Mouse (Mus musculus): ENCODE measurements around the gene Nagpa. TPM values are rescaled to one million over a fixed set of nuclear protein-coding genes. Genes with fewer than 3 reads are reported as not detected.

Nagpa gene
- total and polyA plus RNA-seq, 2 experiments from 2014 or later, result 9.4 to 23.6 TPM

DNA sequence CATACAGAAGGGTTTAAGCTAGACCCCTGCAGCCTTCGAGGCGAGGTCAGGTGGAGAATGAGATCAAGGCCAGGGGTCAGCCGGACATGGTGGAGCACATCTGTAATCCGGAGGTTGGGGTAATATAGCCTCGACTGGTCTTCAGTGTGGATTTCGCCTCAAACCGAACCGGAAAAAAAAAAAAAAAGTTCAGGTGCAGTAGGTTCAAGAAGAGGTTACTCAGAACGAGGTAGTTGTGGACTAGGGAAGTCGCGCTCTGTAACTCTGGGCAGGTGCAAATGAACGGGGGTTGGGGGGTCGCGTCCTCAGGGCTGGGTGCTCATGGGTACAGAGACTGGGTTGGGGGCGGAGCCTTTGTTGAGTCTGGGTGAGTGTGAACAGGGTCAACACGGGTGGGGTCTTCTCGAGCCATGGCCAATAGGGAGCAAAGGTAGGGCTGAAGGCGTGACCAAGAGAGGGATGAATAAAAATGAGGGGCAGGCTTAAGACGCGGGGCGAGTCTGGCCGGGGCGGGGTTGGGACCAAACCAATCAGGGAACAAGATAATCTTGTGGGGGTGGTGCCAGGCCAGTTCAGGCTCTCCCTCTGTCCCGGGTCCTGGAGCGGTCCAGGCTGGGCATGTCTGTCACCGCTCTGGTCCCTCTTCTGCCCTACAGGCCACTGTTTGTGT, 57.3 kb downstream of the Nagpa start:
- peaks cover 7% of the 10 kb centered on the region; the same call in 1 of the 2 replicates for H3K4me1 ChIP-seq (ENCODE audit: control insufficient read depth, insufficient read depth)
- peak overlapping the region; percentile 63 for H3K4me2 ChIP-seq (ENCODE audit: low read depth, low read length)
- TF ChIP-seq CTCF (IDR thresholded peaks at IDR 0.05; ENCODE audit: low read depth), result no peak
- no peak for TF ChIP-seq EP300 (IDR thresholded peaks at IDR 0.05; ENCODE audit: low read depth)
- no peaks in the 10 kb centered on the region for H3K36me3 ChIP-seq (replicated peaks; ENCODE audit: control insufficient read depth, insufficient read depth, low read length)
- ATAC-seq (ENCODE audit: insufficient read depth, low read depth) (peak; percentile 88), DNase-seq (ENCODE audit: low spot score) (peak; percentile 78)
- H3K9me3 ChIP-seq (replicated peaks; ENCODE audit: control insufficient read depth, low read length), result no peaks in the 10 kb centered on the region
- H3K27me3 ChIP-seq (ENCODE audit: control insufficient read depth, insufficient read depth, low read length), result peaks cover 22% of the 10 kb centered on the region
- peak overlapping the region; percentile 23 for H3K4me3 ChIP-seq (ENCODE audit: low read depth, low read length)
- H3K9ac ChIP-seq (replicated peaks; ENCODE audit: low read depth, low read length), result no peak overlapping the region
- no peak overlapping the region for H3K27ac ChIP-seq (ENCODE audit: low read depth)
- WGBS, result 3% methylated on average over 26 of the region's 26 CpGs

DNA sequence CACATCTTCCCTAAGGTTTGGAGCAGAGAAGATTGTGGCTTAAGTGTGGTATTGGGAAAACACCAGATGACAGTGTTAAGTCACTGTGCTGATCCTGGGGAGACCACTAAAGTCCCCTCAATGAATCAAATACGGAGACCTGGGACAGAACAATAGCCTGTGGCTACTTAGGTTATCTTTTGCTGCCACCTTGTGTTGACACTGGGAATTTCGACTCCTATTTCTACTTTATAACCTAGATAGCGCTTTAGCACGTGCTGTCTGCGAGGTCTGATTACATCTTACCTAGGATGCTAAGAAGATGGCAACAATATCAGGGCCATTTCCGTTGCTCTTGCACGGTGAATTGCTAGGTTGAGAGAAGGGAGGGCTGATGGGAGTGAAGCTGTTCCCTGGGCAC, 58.2 kb downstream of the Nagpa start:
- ATAC-seq (ENCODE audit: insufficient read depth, low read depth) (no peak; the same call in 1 of the 2 replicates), DNase-seq (ENCODE audit: low spot score) (peak; percentile 75)
- TF ChIP-seq CTCF (IDR thresholded peaks at IDR 0.05; ENCODE audit: low read depth) (peak; percentile 75), EP300 (IDR thresholded peaks at IDR 0.05; ENCODE audit: low read depth) (no peak)
- H3K27ac ChIP-seq (ENCODE audit: low read depth), result no peak overlapping the region
- peaks cover 7% of the 10 kb centered on the region; the same call in 1 of the 2 replicates for H3K4me1 ChIP-seq (ENCODE audit: control insufficient read depth, insufficient read depth)
- no peak overlapping the region for H3K4me3 ChIP-seq (ENCODE audit: low read depth, low read length)
- no peaks in the 10 kb centered on the region for H3K36me3 ChIP-seq (replicated peaks; ENCODE audit: control insufficient read depth, insufficient read depth, low read length)
- WGBS, result under 1% methylated on average over 7 of the region's 7 CpGs
- no peak overlapping the region for H3K4me2 ChIP-seq (ENCODE audit: low read depth, low read length)
- no peaks in the 10 kb centered on the region for H3K9me3 ChIP-seq (replicated peaks; ENCODE audit: control insufficient read depth, low read length)
- no peak overlapping the region for H3K9ac ChIP-seq (replicated peaks; ENCODE audit: low read depth, low read length)
- H3K27me3 ChIP-seq (ENCODE audit: control insufficient read depth, insufficient read depth, low read length), result peaks cover 18% of the 10 kb centered on the region

Small RNAs within 50 kb of the gene (microRNA-seq; reads per million reads assigned to microRNA genes)
- gene Gm23689 (not detected), gene Gm26095 (not detected), gene Mir6364 (not detected)

Other genes with a start within 250 kb of the Nagpa start
- 18.0 and 22.7 TPM in 2 replicates for gene Anks3, start 239.8 kb downstream of the Nagpa start, total RNA-seq (2014; rRNA removed; ENCODE audit: low replicate concordance)
- gene Anks3, start 239.8 kb downstream of the Nagpa start, polyA plus RNA-seq (2015; fragmentation: Nextera tagmentation; extraction: Ambion mirVana), result 18.6 and 21.2 TPM in 2 replicates
- gene Sept12, start 206.2 kb downstream of the Nagpa start, total RNA-seq (2014; rRNA removed; ENCODE audit: low replicate concordance), result not detected in 2 replicates
- not detected in 2 replicates for gene Sept12, start 206.2 kb downstream of the Nagpa start, polyA plus RNA-seq (2015; fragmentation: Nextera tagmentation; extraction: Ambion mirVana)
- gene Smim22, start 196.7 kb downstream of the Nagpa start, total RNA-seq (2014; rRNA removed; ENCODE audit: low replicate concordance), result 7.3 TPM in 1 of 2 replicates, not detected in the other
- 2.1 and 2.5 TPM in 2 replicates for gene Smim22, start 196.7 kb downstream of the Nagpa start, polyA plus RNA-seq (2015; fragmentation: Nextera tagmentation; extraction: Ambion mirVana)
- 37.3 and 55.7 TPM in 2 replicates for gene Rogdi, start 190.5 kb downstream of the Nagpa start, total RNA-seq (2014; rRNA removed; ENCODE audit: low replicate concordance)
- 34.8 and 39.2 TPM in 2 replicates for gene Rogdi, start 190.5 kb downstream of the Nagpa start, polyA plus RNA-seq (2015; fragmentation: Nextera tagmentation; extraction: Ambion mirVana)
- 74.3 and 84.4 TPM in 2 replicates for gene Glyr1, start 154.1 kb downstream of the Nagpa start, total RNA-seq (2014; rRNA removed; ENCODE audit: low replicate concordance)
- 56.2 and 58.5 TPM in 2 replicates for gene Glyr1, start 154.1 kb downstream of the Nagpa start, polyA plus RNA-seq (2015; fragmentation: Nextera tagmentation; extraction: Ambion mirVana)
- gene Ubn1, start 154.0 kb downstream of the Nagpa start, total RNA-seq (2014; rRNA removed; ENCODE audit: low replicate concordance), result 31.3 and 34.0 TPM in 2 replicates
- 8.5 and 8.7 TPM in 2 replicates for gene Ubn1, start 154.0 kb downstream of the Nagpa start, polyA plus RNA-seq (2015; fragmentation: Nextera tagmentation; extraction: Ambion mirVana)
- 1.9 and 2.4 TPM in 2 replicates for gene Ppl, start 71.6 kb downstream of the Nagpa start, total RNA-seq (2014; rRNA removed; ENCODE audit: low replicate concordance)
- 0.85 and 1.00 TPM in 2 replicates for gene Ppl, start 71.6 kb downstream of the Nagpa start, polyA plus RNA-seq (2015; fragmentation: Nextera tagmentation; extraction: Ambion mirVana)
- gene Sec14l5, start 56.9 kb downstream of the Nagpa start, total RNA-seq (2014; rRNA removed; ENCODE audit: low replicate concordance), result not detected in 2 replicates
- not detected in 2 replicates for gene Sec14l5, start 56.9 kb downstream of the Nagpa start, polyA plus RNA-seq (2015; fragmentation: Nextera tagmentation; extraction: Ambion mirVana)
- 12.2 and 14.9 TPM in 2 replicates for gene AU021092, start 18.3 kb upstream of the Nagpa start, total RNA-seq (2014; rRNA removed; ENCODE audit: low replicate concordance)
- 6.3 and 8.8 TPM in 2 replicates for gene AU021092, start 18.3 kb upstream of the Nagpa start, polyA plus RNA-seq (2015; fragmentation: Nextera tagmentation; extraction: Ambion mirVana)
- 21.2 and 29.2 TPM in 2 replicates for gene Alg1, start 29.6 kb upstream of the Nagpa start, total RNA-seq (2014; rRNA removed; ENCODE audit: low replicate concordance)
- 24.9 TPM in 2 replicates for gene Alg1, start 29.6 kb upstream of the Nagpa start, polyA plus RNA-seq (2015; fragmentation: Nextera tagmentation; extraction: Ambion mirVana)
- gene Eef2kmt, start 52.0 kb upstream of the Nagpa start, total RNA-seq (2014; rRNA removed; ENCODE audit: low replicate concordance), result 26.4 and 44.2 TPM in 2 replicates
- 20.2 and 23.3 TPM in 2 replicates for gene Eef2kmt, start 52.0 kb upstream of the Nagpa start, polyA plus RNA-seq (2015; fragmentation: Nextera tagmentation; extraction: Ambion mirVana)

Data from heart, postnatal 0 days (tissue).